Mouse (Mus musculus): ENCODE measurements around the gene Ncaph. TPM values are rescaled to one million over a fixed set of nuclear protein-coding genes. Genes with fewer than 3 reads are reported as not detected.
A peak's percentile ranks its signal among the peaks of the same experiment; 100 is the strongest.
"Not testable (repeated sequence)": the region's sequence is repeated elsewhere in the genome, so short reads cannot be mapped to it uniquely, and the experiment has no call there.

The Ncaph gene
- polyA plus RNA-seq, 1 experiment from 2014 or later = 10.2 TPM

DNA sequence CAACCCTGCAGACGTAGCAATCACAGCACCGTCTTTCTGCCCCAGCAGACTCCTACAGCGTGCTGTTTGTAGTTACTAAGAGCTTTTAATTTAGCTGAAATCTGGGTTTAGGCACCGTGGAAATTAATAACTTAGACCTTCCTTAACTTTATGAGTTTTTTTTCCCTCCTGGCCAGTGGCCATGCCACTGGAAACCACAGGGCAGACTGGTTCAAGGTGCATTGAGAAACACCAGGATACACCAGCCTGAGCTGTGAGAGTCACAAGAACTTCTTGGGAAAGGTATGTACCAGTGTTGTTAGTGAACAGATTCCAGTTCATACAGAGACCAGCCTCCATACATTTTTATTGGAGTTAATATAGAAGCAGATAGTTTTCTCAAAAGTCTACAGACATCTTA, 4.7 kb upstream of the Ncaph start:
- H3K4me2 ChIP-seq = no peak overlapping the region
- peaks cover 33% of the 10 kb centered on the region for H3K4me1 ChIP-seq
- 88% methylated on average over 4 of the region's 4 CpGs for WGBS
- H3K9me3 ChIP-seq (replicated peaks) = no peaks in the 10 kb centered on the region
- no peaks in the 10 kb centered on the region for H3K36me3 ChIP-seq
- no peak for ATAC-seq (ENCODE audit: low FRiP score)
- no peak overlapping the region for H3K4me3 ChIP-seq (replicated peaks)
- no peak overlapping the region for H3K9ac ChIP-seq (replicated peaks)
- no peak overlapping the region for H3K27ac ChIP-seq (replicated peaks)
- H3K27me3 ChIP-seq (replicated peaks) = no peaks in the 10 kb centered on the region

DNA sequence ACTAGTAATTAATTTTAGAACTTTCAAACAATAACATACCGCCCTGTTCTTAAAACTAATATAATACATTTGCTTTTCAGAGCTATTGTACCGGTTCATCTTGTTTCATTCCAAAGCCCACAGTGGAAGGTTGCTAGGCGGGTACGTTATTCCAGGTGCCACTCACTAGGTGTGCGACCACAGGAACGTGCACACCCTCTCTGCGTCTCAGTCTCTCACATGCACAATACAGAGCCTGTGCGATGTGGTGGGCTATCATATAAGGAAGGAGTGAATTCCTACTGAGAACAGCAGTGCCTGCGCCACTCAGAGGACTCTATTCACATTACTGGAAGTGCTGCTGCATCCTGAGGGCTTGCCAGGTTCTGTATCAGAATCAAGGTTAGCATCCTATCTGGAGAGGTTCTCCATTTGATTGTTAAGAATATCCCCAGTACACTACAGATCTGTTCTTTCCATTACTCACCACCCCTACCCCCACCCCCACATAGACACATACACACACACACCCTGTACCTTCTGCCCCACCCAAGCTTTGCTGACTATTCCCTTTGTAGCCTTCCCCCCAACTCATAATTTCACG, 4.2 kb upstream of the Ncaph start:
- Histone ChIP-seq H3K4me2 (no peak overlapping the region), H3K36me3 (no peaks in the 10 kb centered on the region), H3K27ac (replicated peaks) (no peak overlapping the region), H3K4me3 (replicated peaks) (no peak overlapping the region), H3K27me3 (replicated peaks) (no peaks in the 10 kb centered on the region), H3K9ac (replicated peaks) (no peak overlapping the region), H3K9me3 (replicated peaks) (no peaks in the 10 kb centered on the region), H3K4me1 (peaks cover 34% of the 10 kb centered on the region)
- WGBS = 87% methylated on average over 10 of the region's 10 CpGs
- ATAC-seq (ENCODE audit: low FRiP score) = no peak

DNA sequence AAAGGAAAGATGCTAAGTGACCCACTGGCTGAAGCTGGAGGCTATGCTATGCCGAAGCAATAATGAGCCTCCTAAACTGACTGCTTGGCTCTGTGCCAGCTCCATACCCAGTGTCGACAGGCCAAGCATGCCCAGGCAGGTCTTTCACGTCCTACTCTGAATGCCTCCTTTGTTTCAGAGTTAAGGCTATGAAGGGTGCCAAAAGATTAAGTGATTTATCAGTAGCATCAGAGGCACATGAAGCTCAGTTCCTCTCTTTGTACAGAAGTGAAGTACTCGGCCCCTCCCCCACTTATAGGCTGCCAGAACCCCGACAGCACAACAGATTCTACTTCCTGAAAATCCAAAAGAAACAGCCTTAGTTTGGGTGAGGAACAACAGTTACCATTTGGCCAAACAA, 3.2 kb upstream of the Ncaph start:
- peaks cover 31% of the 10 kb centered on the region for H3K4me1 ChIP-seq
- H3K27ac ChIP-seq (replicated peaks) = peak overlapping the region; percentile 33; the same call in 1 of the 2 replicates
- H3K9ac ChIP-seq (replicated peaks) = no peak overlapping the region
- H3K4me3 ChIP-seq (replicated peaks) = no peak overlapping the region
- 8% methylated on average over 5 of the region's 5 CpGs for WGBS
- peak overlapping the region; percentile 3; the same call in 1 of the 2 replicates for H3K4me2 ChIP-seq
- ATAC-seq (ENCODE audit: low FRiP score) = peak; percentile 22; the same call in 1 of the 2 replicates
- no peaks in the 10 kb centered on the region for H3K9me3 ChIP-seq (replicated peaks)
- no peaks in the 10 kb centered on the region for H3K27me3 ChIP-seq (replicated peaks)
- H3K36me3 ChIP-seq = no peaks in the 10 kb centered on the region

DNA sequence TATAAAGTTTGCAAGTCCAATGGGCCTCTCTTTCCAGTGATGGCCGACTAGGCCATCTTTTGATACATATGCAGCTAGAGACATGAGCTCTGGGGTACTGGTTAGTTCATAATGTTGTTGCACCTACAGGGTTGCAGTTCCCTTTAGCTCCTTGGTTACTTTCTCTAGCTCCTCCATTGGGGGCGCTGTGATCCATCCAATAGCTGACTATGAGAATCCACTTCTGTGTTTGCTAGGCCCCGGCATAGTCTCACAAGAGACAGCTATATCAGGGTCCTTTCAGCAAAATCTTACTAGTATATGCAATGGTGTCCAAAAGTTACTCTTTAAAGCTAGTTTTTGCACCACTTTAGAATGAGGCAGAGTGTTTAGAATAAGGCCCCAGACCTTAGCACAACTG, 1.5 kb upstream of the Ncaph start:
- H3K4me3 ChIP-seq (replicated peaks); H3K4me2 ChIP-seq; H3K36me3 ChIP-seq; H3K9ac ChIP-seq (replicated peaks); H3K27ac ChIP-seq (replicated peaks); H3K27me3 ChIP-seq (replicated peaks); H3K9me3 ChIP-seq (replicated peaks); ATAC-seq (ENCODE audit: low FRiP score): not testable (repeated sequence)
- H3K4me1 ChIP-seq = peaks cover 28% of the 10 kb centered on the region
- WGBS = 59% methylated on average over 3 of the region's 3 CpGs

DNA sequence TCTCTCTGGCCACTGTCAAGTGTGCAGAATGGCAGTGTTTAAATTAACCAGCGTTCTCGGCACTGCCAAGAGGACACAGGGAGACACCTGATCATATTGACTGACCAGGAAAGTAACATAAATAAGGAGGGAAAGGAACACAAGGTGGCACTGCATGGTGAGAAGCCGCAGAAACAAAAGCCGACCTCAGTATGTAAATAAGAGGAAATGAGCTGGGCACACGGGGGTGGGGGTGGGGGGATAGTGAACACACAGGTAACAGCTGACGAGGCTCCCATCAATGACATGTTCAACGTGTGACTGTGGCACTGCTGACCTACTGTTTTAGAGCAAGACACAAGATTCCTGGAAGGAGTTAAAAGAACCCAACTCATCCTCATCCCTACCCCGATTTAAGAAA, 2.4 kb downstream of the Ncaph start:
- Histone ChIP-seq H3K4me3 (replicated peaks) (no peak overlapping the region), H3K27ac (replicated peaks) (no peak overlapping the region), H3K27me3 (replicated peaks) (no peaks in the 10 kb centered on the region), H3K9me3 (replicated peaks) (no peaks in the 10 kb centered on the region), H3K4me2 (no peak overlapping the region), H3K36me3 (no peaks in the 10 kb centered on the region), H3K4me1 (peaks cover 21% of the 10 kb centered on the region), H3K9ac (replicated peaks) (no peak overlapping the region)
- 76% methylated on average over 8 of the region's 8 CpGs for WGBS
- no peak for ATAC-seq (ENCODE audit: low FRiP score)

DNA sequence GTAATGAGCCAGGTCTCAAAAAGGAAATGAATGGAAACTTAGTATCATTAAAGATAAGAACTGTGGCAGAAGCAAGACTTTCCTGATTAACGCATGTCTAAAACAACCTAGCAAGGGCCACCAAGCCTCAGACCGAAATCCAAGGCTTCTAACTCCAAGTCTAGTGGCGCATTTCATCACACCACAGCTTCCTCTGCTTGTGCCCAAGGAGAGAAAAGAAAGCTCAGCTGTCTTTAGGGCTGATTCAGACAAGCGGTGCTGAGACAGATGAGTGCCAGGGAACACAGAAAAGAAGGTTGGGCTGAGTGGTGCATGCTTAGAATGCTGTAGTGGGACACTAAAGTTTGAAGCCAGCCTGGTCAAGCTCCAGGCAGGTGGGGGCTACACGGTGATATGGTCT, 4.8 kb downstream of the Ncaph start:
- H3K27me3 ChIP-seq (replicated peaks) = no peaks in the 10 kb centered on the region
- no peak for ATAC-seq (ENCODE audit: low FRiP score)
- no peak overlapping the region for H3K4me3 ChIP-seq (replicated peaks)
- H3K9ac ChIP-seq (replicated peaks) = no peak overlapping the region
- H3K9me3 ChIP-seq (replicated peaks) = no peaks in the 10 kb centered on the region
- no peak overlapping the region for H3K27ac ChIP-seq (replicated peaks)
- H3K4me1 ChIP-seq = peaks cover 11% of the 10 kb centered on the region
- no peak overlapping the region for H3K4me2 ChIP-seq
- H3K36me3 ChIP-seq = no peaks in the 10 kb centered on the region
- 84% methylated on average over 5 of the region's 5 CpGs for WGBS

DNA sequence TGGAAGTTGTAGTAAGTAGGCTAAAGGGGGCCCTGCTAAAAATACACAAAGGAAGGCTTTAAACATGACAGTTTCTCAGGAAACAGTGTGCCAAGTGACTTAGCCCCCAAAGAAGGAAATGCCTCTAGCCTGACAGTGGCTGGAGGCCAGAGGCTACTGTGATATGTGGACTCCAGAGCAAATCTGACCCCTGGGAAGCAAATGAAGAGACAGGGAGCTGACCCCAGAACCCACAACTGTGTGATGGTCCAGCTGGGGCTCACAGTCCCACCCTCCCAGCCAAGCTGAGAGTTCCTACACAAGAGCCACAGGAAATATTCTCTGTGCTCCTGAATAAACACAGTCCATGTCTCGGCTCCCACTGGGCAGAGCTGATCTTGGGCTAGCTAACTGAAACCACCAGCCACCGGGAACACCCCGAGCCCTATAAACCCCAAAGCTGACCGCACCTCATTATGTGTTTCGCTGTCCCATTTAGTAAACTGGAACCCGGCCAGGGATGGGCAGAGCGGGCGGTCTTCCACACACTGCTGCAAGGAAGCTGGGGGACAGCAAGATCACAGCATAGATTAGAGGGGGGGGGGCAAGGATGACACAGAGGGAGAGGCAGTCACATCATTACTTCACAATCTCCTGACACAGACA, 12.0 kb downstream of the Ncaph start:
- Histone ChIP-seq H3K4me3 (replicated peaks) (no peak overlapping the region), H3K36me3 (peaks cover 2% of the 10 kb centered on the region; the same call in 1 of the 2 replicates), H3K9me3 (replicated peaks) (no peaks in the 10 kb centered on the region)

DNA sequence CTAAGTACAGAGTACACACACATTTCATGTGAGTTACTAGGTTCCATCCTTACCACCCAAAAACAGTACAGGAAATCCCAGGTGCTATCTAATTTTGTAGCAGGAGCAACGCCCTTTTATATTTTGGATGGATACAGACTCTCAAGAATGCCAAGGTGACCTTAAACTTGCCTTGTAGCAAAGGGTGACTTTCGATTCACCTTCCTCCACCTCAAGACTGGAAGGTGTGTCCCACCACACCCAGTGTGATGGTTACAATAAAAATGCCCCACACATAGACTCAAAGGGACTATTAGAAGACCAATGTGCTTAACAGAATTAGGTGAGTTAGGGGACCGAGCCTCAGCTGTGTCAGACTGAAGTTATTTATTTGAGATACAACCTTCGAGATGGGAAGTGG, 24.8 kb downstream of the Ncaph start:
- H3K4me3 ChIP-seq (replicated peaks) = no peak overlapping the region
- no peak overlapping the region for H3K27ac ChIP-seq (replicated peaks)
- WGBS = 97% methylated on average over 4 of the region's 4 CpGs
- no peaks in the 10 kb centered on the region for H3K9me3 ChIP-seq (replicated peaks)
- H3K9ac ChIP-seq (replicated peaks) = no peak overlapping the region
- no peak overlapping the region for H3K4me2 ChIP-seq
- peaks cover 30% of the 10 kb centered on the region for H3K36me3 ChIP-seq
- no peaks in the 10 kb centered on the region for H3K4me1 ChIP-seq
- H3K27me3 ChIP-seq (replicated peaks) = no peaks in the 10 kb centered on the region
- no peak for ATAC-seq (ENCODE audit: low FRiP score)

More for the DNA sequence above, 12.0 kb downstream of the Ncaph start:
- no peaks in the 10 kb centered on the region for H3K4me1 ChIP-seq
- H3K9ac ChIP-seq (replicated peaks) = no peak overlapping the region
- H3K4me2 ChIP-seq = no peak overlapping the region
- no peaks in the 10 kb centered on the region for H3K27me3 ChIP-seq (replicated peaks)
- ATAC-seq (ENCODE audit: low FRiP score) = no peak
- H3K27ac ChIP-seq (replicated peaks) = peak overlapping the region; percentile 14; the same call in 1 of the 2 replicates
- whole genome bisulfite sequencing = 95% methylated on average over 8 of the region's 8 CpGs

DNA sequence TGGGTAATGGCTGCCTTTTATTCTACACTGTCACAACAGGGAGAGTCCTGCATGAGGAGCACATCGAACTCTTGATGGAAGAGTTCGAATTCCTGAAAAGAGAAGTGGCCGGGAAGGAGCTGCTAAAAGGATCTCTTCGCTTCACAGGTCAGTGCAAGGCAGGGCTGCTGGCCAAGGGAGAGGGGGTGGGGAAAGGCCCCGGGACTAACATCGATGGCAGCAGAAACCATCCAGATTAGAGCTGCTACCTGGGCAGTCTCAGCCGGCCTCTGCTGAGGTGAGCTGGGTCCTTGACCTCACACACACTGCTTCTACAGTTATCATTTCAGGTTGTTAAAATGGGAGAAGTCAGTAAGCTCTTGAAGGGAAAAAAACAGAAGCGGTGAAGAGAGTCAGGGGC, 41.8 kb downstream of the Ncaph start:
- Histone ChIP-seq H3K4me2 (no peak overlapping the region), H3K9ac (replicated peaks) (no peak overlapping the region), H3K36me3 (peaks cover 5% of the 10 kb centered on the region), H3K27ac (replicated peaks) (no peak overlapping the region), H3K9me3 (replicated peaks) (no peaks in the 10 kb centered on the region), H3K4me1 (no peaks in the 10 kb centered on the region), H3K27me3 (replicated peaks) (no peaks in the 10 kb centered on the region), H3K4me3 (replicated peaks) (no peak overlapping the region)
- 82% methylated on average over 8 of the region's 8 CpGs for WGBS
- ATAC-seq (ENCODE audit: low FRiP score) = no peak

DNA sequence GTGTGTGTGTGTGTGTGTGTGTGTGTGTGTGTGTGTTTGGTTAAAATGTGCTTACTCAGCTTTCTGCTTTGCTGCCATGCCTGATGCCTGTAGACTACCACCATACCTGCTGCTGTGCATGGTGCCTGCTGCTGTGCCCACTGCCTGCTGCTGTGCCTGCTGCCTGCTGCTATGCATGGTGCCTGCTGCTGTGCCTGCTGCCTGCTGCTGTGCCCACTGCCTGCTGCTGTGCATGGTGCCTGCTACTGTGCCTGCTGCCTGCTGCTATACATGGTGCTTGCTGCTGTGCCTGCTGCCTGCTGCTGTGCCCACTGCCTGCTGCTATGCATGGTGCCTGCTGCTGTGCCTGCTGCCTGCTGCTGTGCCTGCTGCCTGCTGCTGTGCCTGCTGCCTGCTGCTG, 43.6 kb downstream of the Ncaph start:
- not testable (repeated sequence) for H3K9me3 ChIP-seq (replicated peaks); H3K36me3 ChIP-seq; H3K9ac ChIP-seq (replicated peaks); H3K27me3 ChIP-seq (replicated peaks); H3K4me3 ChIP-seq (replicated peaks); H3K4me1 ChIP-seq; H3K4me2 ChIP-seq; H3K27ac ChIP-seq (replicated peaks); ATAC-seq (ENCODE audit: low FRiP score)

DNA sequence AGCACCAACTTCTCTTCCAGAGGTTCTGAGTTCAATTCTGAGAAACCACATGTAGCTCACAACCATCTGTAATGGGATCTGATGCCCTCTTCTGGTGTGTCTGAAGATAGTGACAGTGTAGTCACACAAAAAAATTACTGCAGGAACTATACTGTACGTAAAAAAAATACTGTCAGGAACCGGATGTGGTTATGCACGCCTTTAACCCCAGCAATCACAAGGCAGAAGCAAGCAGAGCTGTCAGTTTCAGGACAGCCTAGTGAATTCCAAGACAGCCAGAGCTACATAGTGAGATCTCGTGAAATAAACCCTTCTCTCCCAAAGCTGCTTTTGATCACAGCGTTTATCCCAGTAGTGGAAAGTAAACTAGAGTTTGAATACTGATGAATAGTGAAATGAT, 47.5 kb downstream of the Ncaph start:
- Histone ChIP-seq H3K9me3 (replicated peaks) (no peaks in the 10 kb centered on the region), H3K4me1 (no peaks in the 10 kb centered on the region), H3K4me3 (replicated peaks) (no peak overlapping the region), H3K4me2 (no peak overlapping the region), H3K36me3 (peaks cover 10% of the 10 kb centered on the region), H3K27ac (replicated peaks) (no peak overlapping the region), H3K27me3 (replicated peaks) (no peaks in the 10 kb centered on the region), H3K9ac (replicated peaks) (no peak overlapping the region)
- no peak for ATAC-seq (ENCODE audit: low FRiP score)
- WGBS = 92% methylated on average over 5 of the region's 5 CpGs

DNA sequence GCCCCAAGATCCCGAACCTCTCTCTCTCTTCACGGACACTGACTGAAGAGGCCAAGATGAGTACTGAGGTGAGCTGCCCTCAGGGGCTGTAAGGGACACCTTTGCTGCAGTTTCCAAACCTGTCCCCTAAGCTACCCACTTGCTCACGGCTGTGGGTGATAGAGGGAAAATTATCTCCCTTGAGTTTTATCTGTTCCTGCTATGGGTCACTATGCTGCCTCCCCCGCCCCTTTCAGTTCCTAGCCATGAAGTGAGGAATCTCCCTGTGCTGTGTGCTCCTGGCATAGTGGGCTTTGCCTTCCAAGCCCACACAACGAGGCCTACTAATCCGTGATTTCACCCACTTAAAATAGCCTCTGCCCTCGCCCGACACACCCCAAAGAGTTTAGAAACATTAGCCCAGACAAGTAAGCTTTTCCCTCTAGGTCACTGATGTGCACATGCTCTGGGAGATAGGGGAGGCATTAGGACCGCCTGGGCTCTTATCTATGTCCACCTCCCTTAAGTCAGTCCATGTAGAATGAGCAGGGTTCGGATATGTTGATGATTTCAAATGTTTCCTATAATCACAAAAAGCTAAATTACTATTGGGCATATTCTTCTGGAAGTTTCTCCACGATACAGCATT, 53.0 kb downstream of the Ncaph start:
- no peak overlapping the region for H3K4me2 ChIP-seq
- H3K4me1 ChIP-seq = no peaks in the 10 kb centered on the region
- H3K4me3 ChIP-seq (replicated peaks) = no peak overlapping the region
- no peak overlapping the region for H3K9ac ChIP-seq (replicated peaks)
- no peak for ATAC-seq (ENCODE audit: low FRiP score)
- WGBS = 93% methylated on average over 11 of the region's 11 CpGs
- no peak overlapping the region for H3K27ac ChIP-seq (replicated peaks)
- no peaks in the 10 kb centered on the region for H3K27me3 ChIP-seq (replicated peaks)
- H3K9me3 ChIP-seq (replicated peaks) = no peaks in the 10 kb centered on the region
- H3K36me3 ChIP-seq = no peaks in the 10 kb centered on the region
